ENCODE assay signal across 15 mouse cellular contexts in the genomic region with DNA sequence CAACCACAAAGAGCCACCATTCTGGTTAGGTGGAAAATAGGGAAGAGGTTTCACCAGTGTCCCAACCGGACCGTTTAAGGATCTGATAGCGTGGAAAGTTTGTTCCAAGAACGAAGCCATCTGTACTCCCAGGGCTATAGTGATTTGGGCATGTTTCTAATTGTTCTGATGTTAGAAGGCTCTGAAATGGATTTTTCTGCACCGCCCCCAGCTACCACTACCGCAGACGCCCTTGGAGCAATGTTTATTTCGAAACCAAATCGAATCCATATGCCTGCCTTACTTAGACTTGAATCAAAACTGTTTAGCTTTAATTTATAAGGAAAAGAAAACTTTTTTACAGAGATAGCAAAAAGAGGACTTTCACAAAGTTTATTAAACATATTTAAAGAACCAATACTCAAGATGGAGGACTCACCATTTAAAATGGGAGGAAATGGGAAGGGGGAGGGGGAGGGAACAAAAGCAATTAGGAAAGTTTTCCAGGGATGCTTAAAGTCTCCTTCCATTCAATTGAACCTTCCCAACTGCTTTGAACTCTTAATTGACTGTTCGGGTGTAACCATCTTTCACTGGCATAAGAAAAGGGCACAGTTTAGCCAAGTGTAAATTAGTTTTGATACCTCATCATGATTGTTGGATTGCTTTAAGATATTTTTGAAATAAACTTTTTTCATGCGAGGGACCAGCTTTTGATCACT. TPM values are rescaled to one million over a fixed set of nuclear protein-coding genes. Genes with fewer than 3 reads are reported as not detected.
DNase-seq lines count a peak whose midpoint lies in the region; ATAC-seq and TF ChIP-seq lines count a peak whose summit lies in the region.
"Had no signal": no experiment of that assay in that cellular context is flagged by ENCODE, and none has a peak within 500 bp of the region (broad histone marks: within the 10 kb centered on the region; RNA-seq: fewer than 3 reads in every experiment).

No protein-coding gene starts in this region.

- no peak for DNase-seq in intestine, embryonic 14.5 days (ENCODE audit: low spot score)
- DNase-seq in NIH3T3 (ENCODE audit: low read depth) = peak; percentile 83
- no peak for DNase-seq in ovary, postnatal 14 days (ENCODE audit: low spot score)
- DNase-seq in right cerebral cortex, postnatal 10 days (ENCODE audit: low spot score in 2 of 2) = no peak
- DNase-seq: cerebellum, adult 9-11 months; liver; liver, postnatal 0 days had no signal

- no peaks in the 10 kb centered on the region for H3K27me3 ChIP-seq in intestine, embryonic 14.5 days (replicated peaks; ENCODE audit: control insufficient read depth, insufficient read depth, low read length)
- H3K27me3 ChIP-seq in intestine, postnatal 0 days (replicated peaks; ENCODE audit: control insufficient read depth, insufficient read depth, low read length) = no peaks in the 10 kb centered on the region
- no peaks in the 10 kb centered on the region for H3K27me3 ChIP-seq in embryonic facial prominence, embryonic 15.5 days
- H3K27me3 ChIP-seq in limb, embryonic 13.5 days = no peaks in the 10 kb centered on the region
- H3K27me3 ChIP-seq: forebrain, embryonic 13.5 days; kidney, embryonic 15.5 days; megakaryocyte, embryonic 14.5 days; midbrain, embryonic 15.5 days had no signal

- H3K36me3 ChIP-seq in intestine, embryonic 14.5 days (ENCODE audit: control insufficient read depth, insufficient read depth, low read length) = no peaks in the 10 kb centered on the region
- no peaks in the 10 kb centered on the region for H3K36me3 ChIP-seq in intestine, postnatal 0 days (ENCODE audit: control insufficient read depth, insufficient read depth)
- H3K36me3 ChIP-seq in embryonic facial prominence, embryonic 15.5 days = no peaks in the 10 kb centered on the region
- no peaks in the 10 kb centered on the region for H3K36me3 ChIP-seq in limb, embryonic 13.5 days
- H3K36me3 ChIP-seq: hindbrain, embryonic 10.5 days; kidney, embryonic 15.5 days; midbrain, embryonic 15.5 days had no signal

- no peak overlapping the region for H3K4me3 ChIP-seq in intestine, embryonic 14.5 days (ENCODE audit: low read depth, low read length)
- no peak overlapping the region for H3K4me3 ChIP-seq in intestine, postnatal 0 days (ENCODE audit: low read depth, low read length)
- no peak overlapping the region for H3K4me3 ChIP-seq in embryonic facial prominence, embryonic 15.5 days (replicated peaks)
- no peak overlapping the region for H3K4me3 ChIP-seq in limb, embryonic 13.5 days
- H3K4me3 ChIP-seq: forebrain, embryonic 13.5 days; hindbrain, embryonic 10.5 days; kidney, embryonic 15.5 days; megakaryocyte, embryonic 14.5 days; midbrain, embryonic 15.5 days had no signal

- H3K27ac ChIP-seq in intestine, embryonic 14.5 days (ENCODE audit: low read depth) = peak overlapping the region; percentile 49
- H3K27ac ChIP-seq in intestine, postnatal 0 days (ENCODE audit: low read depth, low read length) = no peak overlapping the region
- H3K27ac ChIP-seq in embryonic facial prominence, embryonic 15.5 days (replicated peaks) = peak overlapping the region; percentile 45; the same call in 1 of the 2 replicates
- 0 out of 2 replicates have a peak overlapping the region, but pooled peaks have one; percentile 15 for H3K27ac ChIP-seq in limb, embryonic 13.5 days
- H3K27ac ChIP-seq: forebrain, embryonic 13.5 days; hindbrain, embryonic 10.5 days; kidney, embryonic 15.5 days; midbrain, embryonic 15.5 days had no signal

- no peak for TF ChIP-seq CTCF in intestine, postnatal 0 days (IDR thresholded peaks at IDR 0.05; ENCODE audit: low read depth)

- H3K9me3 ChIP-seq in intestine, embryonic 14.5 days (ENCODE audit: control insufficient read depth, low read length) = no peaks in the 10 kb centered on the region
- no peaks in the 10 kb centered on the region for H3K9me3 ChIP-seq in intestine, postnatal 0 days (ENCODE audit: control insufficient read depth)
- H3K9me3 ChIP-seq in embryonic facial prominence, embryonic 15.5 days (replicated peaks) = no peaks in the 10 kb centered on the region
- no peaks in the 10 kb centered on the region for H3K9me3 ChIP-seq in limb, embryonic 13.5 days
- H3K9me3 ChIP-seq: forebrain, embryonic 13.5 days; hindbrain, embryonic 10.5 days; kidney, embryonic 15.5 days; megakaryocyte, embryonic 14.5 days; midbrain, embryonic 15.5 days had no signal

- no peaks in the 10 kb centered on the region; the same call in 1 of the 2 replicates for H3K4me1 ChIP-seq in intestine, embryonic 14.5 days (replicated peaks; ENCODE audit: control insufficient read depth, insufficient read depth, low read length)
- H3K4me1 ChIP-seq in intestine, postnatal 0 days (replicated peaks; ENCODE audit: control insufficient read depth, insufficient read depth, low read length) = no peaks in the 10 kb centered on the region
- H3K4me1 ChIP-seq in embryonic facial prominence, embryonic 15.5 days = peaks cover 9% of the 10 kb centered on the region; the same call in 1 of the 2 replicates
- H3K4me1 ChIP-seq in limb, embryonic 13.5 days = 0 out of 2 replicates have a peak, but pooled peaks cover 5% of the 10 kb centered on the region
- H3K4me1 ChIP-seq: forebrain, embryonic 13.5 days; kidney, embryonic 15.5 days; megakaryocyte, embryonic 14.5 days; midbrain, embryonic 15.5 days had no signal

- H3K4me2 ChIP-seq in intestine, embryonic 14.5 days (ENCODE audit: low read length) = no peak overlapping the region
- H3K4me2 ChIP-seq in intestine, postnatal 0 days (replicated peaks; ENCODE audit: low read depth) = no peak overlapping the region
- H3K4me2 ChIP-seq in embryonic facial prominence, embryonic 15.5 days (replicated peaks) = no peak overlapping the region; the same call in 1 of the 2 replicates
- H3K4me2 ChIP-seq in limb, embryonic 13.5 days (replicated peaks) = peak overlapping the region; percentile 19; the same call in 1 of the 2 replicates
- H3K4me2 ChIP-seq: forebrain, embryonic 13.5 days; kidney, embryonic 15.5 days; midbrain, embryonic 15.5 days had no signal

- no peak for ATAC-seq in intestine, embryonic 14.5 days (replicated peaks; ENCODE audit: low FRiP score, low TSS enrichment, low read depth)
- no peak for ATAC-seq in intestine, postnatal 0 days
- peak; percentile 65; the same call in 1 of the 2 replicates for ATAC-seq in embryonic facial prominence, embryonic 15.5 days (ENCODE audit: insufficient number of reproducible peaks, low FRiP score, low TSS enrichment, low read depth)
- no peak; the same call in 1 of the 2 replicates for ATAC-seq in limb, embryonic 13.5 days (ENCODE audit: low FRiP score, low read depth)
- ATAC-seq: forebrain, embryonic 13.5 days; liver, postnatal 0 days; midbrain, embryonic 15.5 days had no signal

- no peak overlapping the region for H3K9ac ChIP-seq in intestine, embryonic 14.5 days (ENCODE audit: low read length)
- no peak overlapping the region for H3K9ac ChIP-seq in intestine, postnatal 0 days (ENCODE audit: low read depth, low read length)
- H3K9ac ChIP-seq in embryonic facial prominence, embryonic 15.5 days = no peak overlapping the region
- no peak overlapping the region for H3K9ac ChIP-seq in limb, embryonic 13.5 days
- H3K9ac ChIP-seq: forebrain, embryonic 13.5 days; kidney, embryonic 15.5 days; liver, postnatal 0 days; midbrain, embryonic 15.5 days had no signal

- WGBS in intestine, embryonic 14.5 days = 72% methylated on average over 11 of the region's 11 CpGs
- WGBS in intestine, postnatal 0 days = 76% methylated on average over 11 of the region's 11 CpGs
- 28% methylated on average over 11 of the region's 11 CpGs for WGBS in embryonic facial prominence, embryonic 15.5 days
- 28% methylated on average over 11 of the region's 11 CpGs for WGBS in limb, embryonic 13.5 days

RNA-seq across cellular contexts. Expression of a gene that starts 56.0 kb away (rescaled TPM):
- polyA plus RNA-seq in intestine, embryonic 14.5 days (2014; fragmentation: Nextera tagmentation; extraction: Ambion mirVana) = 18.2 and 19.5 TPM in 2 replicates
- 1.5 and 1.6 TPM in 2 replicates for polyA plus RNA-seq in intestine, postnatal 0 days (2015; fragmentation: Nextera tagmentation; extraction: Ambion mirVana)
- polyA plus RNA-seq in embryonic facial prominence, embryonic 15.5 days (2015; fragmentation: Nextera tagmentation; extraction: Ambion mirVana) = 13.9 and 14.1 TPM in 2 replicates
- 5.5 and 6.2 TPM in 2 replicates for polyA plus RNA-seq in limb, embryonic 13.5 days (2015; fragmentation: Nextera tagmentation; extraction: Ambion mirVana)
